Mouse (Mus musculus) c-Kit-positive CD71-positive TER-119-negative erythroid progenitor cells, embryonic 14.5 days (primary cell): Measurements from ENCODE around the gene 4930562C15Rik.

Experiments
- DNase-seq: peaks from one replicate; pipeline ENCODE4 v3.0.0-alpha.2; 2013; ENCODE audit warnings: low read depth

4930562C15Rik gene

GRCm38 (mm10) chr16:4890201-4890709 is 55.0 kb downstream of the 4930562C15Rik start:
- DNase-seq, result no peak

GRCm38 (mm10) chr16:4892171-4892570 is 57.0 kb downstream of the 4930562C15Rik start:
- DNase-seq, result no peak

GRCm38 (mm10) chr16:4894201-4894908 is 59.1 kb downstream of the 4930562C15Rik start:
- no peak for DNase-seq

GRCm38 (mm10) chr16:4896249-4897027 is 61.2 kb downstream of the 4930562C15Rik start:
- no peak for DNase-seq

GRCm38 (mm10) chr16:4897146-4897730 is 62.0 kb downstream of the 4930562C15Rik start:
- DNase-seq, result no peak

GRCm38 (mm10) chr16:4898881-4899280 is 63.7 kb downstream of the 4930562C15Rik start:
- DNase-seq, result no peak

- DNase-seq, result no peak
Observed at GRCm38 (mm10) chr16:4899711-4900110, 64.5 kb downstream of the 4930562C15Rik start.

GRCm38 (mm10) chr16:4901167-4901566 is 66.0 kb downstream of the 4930562C15Rik start:
- DNase-seq, result no peak

GRCm38 (mm10) chr16:4902390-4902789 is 67.2 kb downstream of the 4930562C15Rik start:
- no peak for DNase-seq

- DNase-seq, result no peak
Observed at GRCm38 (mm10) chr16:4903491-4904102, 68.4 kb downstream of the 4930562C15Rik start.

- no peak for DNase-seq
Observed at GRCm38 (mm10) chr16:4904878-4905277, 69.7 kb downstream of the 4930562C15Rik start.

GRCm38 (mm10) chr16:4905591-4905990 is 70.4 kb downstream of the 4930562C15Rik start:
- no peak for DNase-seq

GRCm38 (mm10) chr16:4906559-4906958 is 71.3 kb downstream of the 4930562C15Rik start:
- no peak for DNase-seq

- no peak for DNase-seq
Observed at GRCm38 (mm10) chr16:4907386-4907785, 72.2 kb downstream of the 4930562C15Rik start.

- DNase-seq, result no peak
Observed at GRCm38 (mm10) chr16:4907972-4908371, 72.8 kb downstream of the 4930562C15Rik start.

- DNase-seq, result no peak
Observed at GRCm38 (mm10) chr16:4909745-4910144, 74.5 kb downstream of the 4930562C15Rik start.

GRCm38 (mm10) chr16:4910758-4911157 is 75.5 kb downstream of the 4930562C15Rik start:
- no peak for DNase-seq

- no peak for DNase-seq
Observed at GRCm38 (mm10) chr16:4912074-4912648, 76.9 kb downstream of the 4930562C15Rik start.

GRCm38 (mm10) chr16:4912907-4913782 is 77.9 kb downstream of the 4930562C15Rik start:
- DNase-seq, result no peak

- peak; percentile 68 for DNase-seq
Observed at GRCm38 (mm10) chr16:4913783-4914735, 78.8 kb downstream of the 4930562C15Rik start.
